Mouse (Mus musculus): ENCODE measurements around the gene Ryr2.

- TF ChIP-seq CTCF (IDR thresholded peaks at IDR 0.05; ENCODE audit: low read depth) (no peak), EP300 (IDR thresholded peaks at IDR 0.05; ENCODE audit: low read depth) (no peak)
Measured at GRCm38 (mm10) chr13:11945740-11946139, 161.0 kb downstream of the Ryr2 start.
